In the genomic region with DNA sequence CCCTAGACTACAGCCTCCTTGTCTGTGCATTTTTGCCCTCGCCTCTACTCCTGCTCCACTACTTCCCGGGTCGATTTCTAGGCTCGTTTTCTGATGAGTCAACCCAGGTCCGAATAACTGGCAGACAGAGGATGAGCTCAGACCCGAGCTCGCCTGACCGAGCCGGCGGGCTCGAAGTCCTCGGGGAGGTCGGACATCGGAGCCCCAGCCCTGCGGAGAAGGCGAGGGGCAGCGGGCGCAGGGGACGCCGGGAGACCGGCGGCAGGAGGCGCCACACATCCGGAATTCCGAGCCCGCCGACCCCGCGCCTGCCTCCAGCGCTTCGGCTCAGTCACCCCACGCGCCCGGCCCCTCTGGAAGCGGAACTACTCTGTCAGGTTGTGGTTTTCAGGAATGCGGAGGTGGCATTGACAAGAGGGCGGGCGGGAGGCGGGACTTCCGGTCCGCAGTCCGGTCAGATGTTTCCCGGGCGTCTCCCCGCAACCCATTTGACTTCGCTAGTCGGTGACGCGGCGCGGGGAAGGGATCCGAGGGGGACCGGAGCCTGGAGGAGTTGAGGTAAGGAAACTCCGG, we compare ENCODE assay signal across 8 mouse cellular contexts. TPM values are rescaled to one million over a fixed set of nuclear protein-coding genes. Genes with fewer than 3 reads are reported as not detected.
A peak's percentile ranks its signal among the peaks of the same experiment; 100 is the strongest.
DNase-seq lines count a peak whose midpoint lies in the region; ATAC-seq and TF ChIP-seq lines count a peak whose summit lies in the region.

A gene (plus strand): TSS at position 448 of the 573 bp plus-strand sequence.

- H3K36me3 ChIP-seq in embryonic facial prominence, embryonic 10.5 days (replicated peaks), result no peaks in the 10 kb centered on the region
- no peaks in the 10 kb centered on the region for H3K36me3 ChIP-seq in intestine, postnatal 0 days (ENCODE audit: control insufficient read depth, insufficient read depth)
- H3K36me3 ChIP-seq in midbrain, embryonic 10.5 days, result no peaks in the 10 kb centered on the region

- H3K9ac ChIP-seq in intestine, postnatal 0 days (ENCODE audit: low read depth, low read length), result peak within 1 kb of the TSS; percentile 91

- ATAC-seq in intestine, postnatal 0 days, result peak; percentile 97

- H3K9me3 ChIP-seq in embryonic facial prominence, embryonic 10.5 days, result no peaks in the 10 kb centered on the region
- H3K9me3 ChIP-seq in intestine, postnatal 0 days (ENCODE audit: control insufficient read depth), result no peaks in the 10 kb centered on the region
- H3K9me3 ChIP-seq in midbrain, embryonic 10.5 days (replicated peaks), result no peaks in the 10 kb centered on the region

- TF ChIP-seq CTCF in intestine, postnatal 0 days (IDR thresholded peaks at IDR 0.05; ENCODE audit: low read depth), result peak; percentile 62

- H3K4me3 ChIP-seq in embryonic facial prominence, embryonic 10.5 days, result peak within 1 kb of the TSS; percentile 79
- peak within 1 kb of the TSS; percentile 90 for H3K4me3 ChIP-seq in intestine, postnatal 0 days (ENCODE audit: low read depth, low read length)
- peak within 1 kb of the TSS; percentile 88 for H3K4me3 ChIP-seq in midbrain, embryonic 10.5 days

- peak; percentile 94 for DNase-seq in adrenal gland, postnatal 14 days
- peak; percentile 96 for DNase-seq in embryonic facial prominence, embryonic 10.5 days (ENCODE audit: low spot score)
- no peak for DNase-seq in gonadal fat pad, adult 2 months (ENCODE audit: low read depth)
- peak; percentile 90 to 91 for DNase-seq in left cerebral cortex, postnatal 36 days (ENCODE audit: low spot score in 2 of 2)
- peak; percentile 95 for DNase-seq in midbrain, embryonic 10.5 days (ENCODE audit: low spot score)
- peak; percentile 86 to 87 for DNase-seq in right cerebral cortex, postnatal 36 days (ENCODE audit: low spot score in 2 of 2)
- peak; percentile 88 for DNase-seq in urinary bladder, postnatal 4 days (ENCODE audit: low spot score in 2 of 2)

- WGBS in embryonic facial prominence, embryonic 10.5 days, result under 1% methylated on average over 54 of the region's 54 CpGs
- WGBS in intestine, postnatal 0 days, result under 1% methylated on average over 54 of the region's 54 CpGs
- WGBS in midbrain, embryonic 10.5 days, result under 1% methylated on average over 54 of the region's 54 CpGs

- peak within 1 kb of the TSS; percentile 91 for H3K27ac ChIP-seq in embryonic facial prominence, embryonic 10.5 days (replicated peaks)
- H3K27ac ChIP-seq in intestine, postnatal 0 days (ENCODE audit: low read depth, low read length), result peak within 1 kb of the TSS; percentile 97
- peak within 1 kb of the TSS; percentile 87 for H3K27ac ChIP-seq in midbrain, embryonic 10.5 days (replicated peaks)

- intact Hi-C loops in left cerebral cortex, postnatal 36 days (cut with DNase I), result no loop called here

- no peaks in the 10 kb centered on the region for H3K27me3 ChIP-seq in embryonic facial prominence, embryonic 10.5 days (replicated peaks; ENCODE audit: low read depth, poor library complexity, severe bottlenecking)
- no peaks in the 10 kb centered on the region for H3K27me3 ChIP-seq in intestine, postnatal 0 days (replicated peaks; ENCODE audit: control insufficient read depth, insufficient read depth, low read length)
- no peaks in the 10 kb centered on the region; the same call in 1 of the 2 replicates for H3K27me3 ChIP-seq in midbrain, embryonic 10.5 days (ENCODE audit: low read depth, poor library complexity, severe bottlenecking)

- peak within 1 kb of the TSS; percentile 83 for H3K4me2 ChIP-seq in intestine, postnatal 0 days (replicated peaks; ENCODE audit: low read depth)

- H3K4me1 ChIP-seq in embryonic facial prominence, embryonic 10.5 days, result peaks cover 17% of the 10 kb centered on the region
- H3K4me1 ChIP-seq in intestine, postnatal 0 days (replicated peaks; ENCODE audit: control insufficient read depth, insufficient read depth, low read length), result peaks cover 3% of the 10 kb centered on the region; the same call in 1 of the 2 replicates
- H3K4me1 ChIP-seq in midbrain, embryonic 10.5 days, result peaks cover 22% of the 10 kb centered on the region

RNA-seq across cellular contexts. Expression of the gene that starts here (rescaled TPM):
- 75.6 and 77.2 TPM in 2 replicates for total RNA-seq in adrenal gland, postnatal 14 days (2021)
- polyA plus RNA-seq in embryonic facial prominence, embryonic 10.5 days (2016; fragmentation: Nextera tagmentation; extraction: Ambion mirVana), result 43.8 and 46.4 TPM in 2 replicates
- polyA plus RNA-seq in gonadal fat pad, adult 2 months (2012; rRNA removed), result 27.9 and 33.0 TPM in 2 replicates
- 114 and 120 TPM in 2 replicates for polyA plus RNA-seq in intestine, postnatal 0 days (2015; fragmentation: Nextera tagmentation; extraction: Ambion mirVana)
- total RNA-seq in left cerebral cortex, postnatal 36 days (2021), result 10 to 100 TPM; 44.1 to 44.6 TPM
- polyA plus RNA-seq in midbrain, embryonic 10.5 days (2016; fragmentation: Nextera tagmentation; extraction: Ambion mirVana), result 43.1 and 46.4 TPM in 2 replicates
